Mouse (Mus musculus) Patski (cell line): ENCODE measurements around the gene Daam2. TPM values are rescaled to one million over a fixed set of nuclear protein-coding genes. Genes with fewer than 3 reads are reported as not detected.

Experiments
- ATAC-seq: fragments of 100-300 bp; one replicate; pipeline ENCODE4 v1.8.0; 2021
- CTCF ChIA-PET: fragments of 350-600 bp; sonication (Branson Sonifier 250); formaldehyde crosslinking; loops from one replicate; lab custom pipeline; 2022; ENCODE audit warnings: inconsistent platforms; lab: Charles Lee
- POLR2A ChIA-PET: fragments of 350-600 bp; sonication (Branson Sonifier 250); formaldehyde crosslinking; loops from one replicate; lab custom pipeline; 2022; ENCODE audit warnings: antibody characterized with exemption, inconsistent platforms; lab: Charles Lee
- DNase-seq: peaks from one replicate; pipeline ENCODE4 v3.0.0-alpha.2; 2011; ENCODE audit warnings: low read depth, low spot score
- H3K27me3 ChIP-seq: fragments of 371-371 bp; one replicate; pipeline ENCODE4 v1.5.1; 2021
- CTCF ChIP-seq: fragments of 100-300 bp; IDR thresholded peaks from one replicate; pipeline ENCODE4 v1.5.1; 2021
- in situ Hi-C: fragments of 300-500 bp; cut with MboI; formaldehyde crosslinking; loops from 3 replicates; pipeline ENCODE4 v1.11.1; 2018; ENCODE audit warnings: low pct_unique_long_range_greater_than_20kb, mixed read lengths
- polyA plus RNA-seq: library from polyadenylated mRNA; unstranded; gene quantifications from one replicate; pipeline ENCODE4 v1.2.3, GENCODE M21; 2021

The Daam2 gene
- polyA plus RNA-seq, 1 experiment from 2014 or later: 2.4 TPM

- no peak for ATAC-seq
- ChIA-PET CTCF (interaction anchor here (1.2 to 1.5 kb wide), 3 partner anchors 27 to 990 kb away, joined by 3 to 5 read pairs (median 4); no protein-coding TSS in a partner anchor), POLR2A (interaction anchor here (2.2 kb wide), 1 partner anchor 26 kb away, joined by 5 read pairs; no protein-coding TSS in a partner anchor)
- H3K27me3 ChIP-seq: no peaks in the 10 kb centered on the region
- DNase-seq: no peak
- in situ Hi-C loops: no loop called here
- no peak for TF ChIP-seq CTCF
These were observed 134.5 kb downstream of the Daam2 start for GRCm38 (mm10) chr17:49429471-49430129.

GRCm38 (mm10) chr17:49428751-49429415, 135.3 kb downstream of the Daam2 start:
- DNase-seq (no peak), ATAC-seq (peak; percentile 15)
- no peak for TF ChIP-seq CTCF
- POLR2A ChIA-PET: no interaction called here
- no peaks in the 10 kb centered on the region for H3K27me3 ChIP-seq
- CTCF ChIA-PET: interaction anchor here (1.5 kb wide), 1 partner anchor 152 kb away, joined by 4 read pairs; no protein-coding TSS in a partner anchor
- in situ Hi-C loops: no loop called here

DNA sequence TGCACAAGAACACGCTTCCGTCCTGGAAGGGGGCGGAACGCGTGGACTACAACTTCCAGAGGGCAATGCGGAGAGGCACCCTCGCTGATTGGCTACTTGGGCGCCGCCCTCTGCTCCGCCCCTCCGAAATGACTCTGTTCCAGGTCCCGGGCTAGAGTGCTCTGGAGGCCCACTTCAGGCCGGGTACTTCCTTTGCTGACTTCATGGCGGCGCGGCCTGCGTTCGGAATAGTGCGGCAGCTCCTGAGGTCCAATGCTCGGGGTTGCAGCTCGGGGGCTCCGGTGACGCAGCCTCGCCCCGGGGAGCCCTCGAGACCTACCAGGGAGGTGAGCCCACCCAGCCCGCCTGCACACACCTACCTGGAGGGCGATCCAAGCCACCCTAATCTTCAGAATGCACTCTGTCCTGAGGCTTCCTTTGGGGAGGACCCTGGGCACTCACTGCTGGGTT, 135.9 kb downstream of the Daam2 start, which contains the start of gene Mocs1:
Gene Mocs1 (plus strand): TSS at position 124 of the 450 bp plus-strand sequence.
- ChIA-PET POLR2A (no interaction called here), CTCF (interaction anchor here (1.5 kb wide), 2 partner anchors 153 to 471 kb away, joined by 3 to 4 read pairs; no protein-coding TSS in a partner anchor)
- in situ Hi-C loops: no loop called here
- H3K27me3 ChIP-seq: peaks cover 5% of the 10 kb centered on the region
- ATAC-seq (peak; percentile 96), DNase-seq (peak; percentile 42)
- no peak for TF ChIP-seq CTCF

DNA sequence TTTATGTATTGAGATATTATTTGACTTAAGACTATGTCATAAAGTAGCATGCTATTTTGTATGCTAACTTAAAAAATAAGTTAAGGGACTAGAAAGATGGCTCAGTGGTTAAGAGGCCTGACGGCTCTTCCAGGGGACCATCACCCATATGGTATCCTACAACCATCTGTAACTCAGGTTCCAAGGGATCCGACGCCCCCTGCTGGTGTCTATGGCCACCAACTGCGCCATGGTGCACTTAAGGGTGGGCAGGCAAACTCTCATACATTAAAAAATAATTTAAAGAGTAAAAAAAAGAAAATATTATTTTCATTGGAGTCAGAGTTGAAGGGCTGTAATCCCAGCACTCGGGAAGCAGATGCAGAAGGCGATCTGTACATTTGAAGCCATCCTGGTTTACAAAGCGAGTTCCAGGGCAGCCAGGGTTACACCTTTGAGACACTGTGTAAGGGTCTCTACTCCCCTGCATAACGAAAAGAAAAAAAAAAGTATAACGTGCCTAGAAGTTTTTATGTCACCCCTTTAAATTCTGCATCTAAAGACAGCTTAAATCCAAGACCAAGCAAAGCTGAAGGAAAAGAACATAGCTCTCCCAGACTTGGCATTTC, 136.4 kb downstream of the Daam2 start:
- peaks cover 5% of the 10 kb centered on the region for H3K27me3 ChIP-seq
- in situ Hi-C loops: no loop called here
- ATAC-seq: peak; percentile 1
- ChIA-PET CTCF (interaction anchor here (1.5 kb wide), 2 partner anchors 154 to 471 kb away, joined by 3 to 4 read pairs; no protein-coding TSS in a partner anchor), POLR2A (no interaction called here)
- no peak for DNase-seq
- no peak for TF ChIP-seq CTCF

GRCm38 (mm10) chr17:49423872-49424271, 140.3 kb downstream of the Daam2 start:
- ChIA-PET POLR2A (no interaction called here), CTCF (interaction anchor here (1.3 to 1.7 kb wide), 2 partner anchors 10 to 24 kb away, joined by 3 to 5 read pairs; no protein-coding TSS in a partner anchor)
- no peak for TF ChIP-seq CTCF
- H3K27me3 ChIP-seq: peaks cover 16% of the 10 kb centered on the region
- DNase-seq (no peak), ATAC-seq (no peak)
- in situ Hi-C loops: no loop called here

GRCm38 (mm10) chr17:49423067-49423325, 141.1 kb downstream of the Daam2 start:
- DNase-seq: no peak
- no peak for ATAC-seq
- peaks cover 18% of the 10 kb centered on the region for H3K27me3 ChIP-seq
- CTCF ChIA-PET: interaction anchor here (1.3 to 1.7 kb wide), 2 partner anchors 9 to 23 kb away, joined by 3 to 5 read pairs; no protein-coding TSS in a partner anchor
- POLR2A ChIA-PET: no interaction called here
- in situ Hi-C loops: no loop called here
- no peak for TF ChIP-seq CTCF

GRCm38 (mm10) chr17:49422286-49423066, 141.7 kb downstream of the Daam2 start:
- no peak for DNase-seq
- in situ Hi-C loops: no loop called here
- POLR2A ChIA-PET: no interaction called here
- CTCF ChIA-PET: interaction anchor here (1.3 to 1.7 kb wide), 2 partner anchors 9 to 23 kb away, joined by 3 to 5 read pairs; no protein-coding TSS in a partner anchor
- TF ChIP-seq CTCF: no peak
- no peak for ATAC-seq
- peaks cover 18% of the 10 kb centered on the region for H3K27me3 ChIP-seq

- peaks cover 23% of the 10 kb centered on the region for H3K27me3 ChIP-seq
- no peak for ATAC-seq
- POLR2A ChIA-PET: no interaction called here
- no peak for DNase-seq
- CTCF ChIA-PET: no interaction called here
- no peak for TF ChIP-seq CTCF
- in situ Hi-C loops: no loop called here
These were observed 144.3 kb downstream of the Daam2 start for GRCm38 (mm10) chr17:49419813-49420212.

- ChIA-PET POLR2A (no interaction called here), CTCF (no interaction called here)
- DNase-seq (no peak), ATAC-seq (no peak)
- TF ChIP-seq CTCF: no peak
- peaks cover 25% of the 10 kb centered on the region for H3K27me3 ChIP-seq
- in situ Hi-C loops: no loop called here
These were observed 147.9 kb downstream of the Daam2 start for GRCm38 (mm10) chr17:49416228-49416627.

DNA sequence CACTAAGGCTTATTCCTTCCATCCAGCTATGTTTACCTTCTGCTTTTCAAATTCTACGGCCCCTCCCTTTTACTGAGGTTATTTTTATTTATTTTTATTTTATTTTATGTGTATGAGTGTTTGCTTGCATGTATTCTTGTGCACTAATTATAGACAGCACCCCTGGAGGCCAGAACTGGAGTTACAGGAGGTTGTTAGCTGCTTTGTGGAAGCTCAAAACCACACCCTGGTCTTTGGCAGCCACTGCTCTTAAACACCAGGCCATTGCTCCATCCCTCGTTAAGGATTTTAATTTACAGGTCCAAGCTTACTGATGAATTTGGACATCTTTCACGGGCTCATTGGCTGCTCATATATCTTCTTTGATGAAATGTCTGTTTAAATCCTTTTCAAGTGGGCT, 150.6 kb downstream of the Daam2 start:
- in situ Hi-C loops: no loop called here
- CTCF ChIA-PET: interaction anchor here (0.7 to 1.4 kb wide), 2 partner anchors 10 to 14 kb away, joined by 3 to 5 read pairs; no protein-coding TSS in a partner anchor
- DNase-seq (no peak), ATAC-seq (no peak)
- peak; percentile 36 for TF ChIP-seq CTCF
- H3K27me3 ChIP-seq: peaks cover 21% of the 10 kb centered on the region
- POLR2A ChIA-PET: no interaction called here
